Mouse (Mus musculus) forebrain, embryonic 13.5 days (tissue): Measurements from ENCODE around the gene AF067061. TPM values are rescaled to one million over a fixed set of nuclear protein-coding genes. Genes with fewer than 3 reads are reported as not detected.

Experiments used
- ATAC-seq: fragments of 200-750 bp; cut with Nextera tagmentation; 2 replicates; pipeline ENCODE4 v1.8.0; 2017
- H3K27ac ChIP-seq: fragments of 300-500 bp; sonication (generic); 2 replicates; pipeline ENCODE4 v1.5.1; 2015; ENCODE audit warnings: inconsistent platforms, mild to moderate bottlenecking, moderate library complexity
- H3K27me3 ChIP-seq: fragments of 300-500 bp; sonication (generic); 2 replicates; pipeline ENCODE4 v1.6.1; 2015; ENCODE audit warnings: mild to moderate bottlenecking, inconsistent platforms
- H3K36me3 ChIP-seq: fragments of 300-500 bp; sonication (generic); 2 replicates; pipeline ENCODE4 v1.6.1; 2015; ENCODE audit warnings: mild to moderate bottlenecking, inconsistent platforms; ENCODE audit not compliant: poor library complexity, severe bottlenecking
- H3K4me1 ChIP-seq: fragments of 300-500 bp; sonication (generic); 2 replicates; pipeline ENCODE4 v1.6.1; 2015; ENCODE audit warnings: inconsistent platforms
- H3K4me2 ChIP-seq: fragments of 300-500 bp; sonication (generic); 2 replicates; pipeline ENCODE4 v1.6.1; 2015; ENCODE audit warnings: inconsistent platforms, mild to moderate bottlenecking, moderate library complexity
- H3K4me3 ChIP-seq: fragments of 300-500 bp; sonication (generic); 2 replicates; pipeline ENCODE4 v1.5.1; 2015; ENCODE audit warnings: mild to moderate bottlenecking, inconsistent platforms
- H3K9ac ChIP-seq: fragments of 300-500 bp; sonication (generic); 2 replicates; pipeline ENCODE4 v1.6.1; 2015; ENCODE audit warnings: mild to moderate bottlenecking, inconsistent platforms
- H3K9me3 ChIP-seq: fragments of 300-500 bp; sonication (generic); replicated peaks from 2 replicates; pipeline ENCODE4 v1.6.1; 2016; ENCODE audit warnings: inconsistent platforms
- WGBS: fragments of 180-500 bp; shearing (Covaris S2); methylation state at CpG from one replicate; pipeline ENCODE4 v1.1.7; 2015; 5-methylcytosine and 5-hydroxymethylcytosine counted together
- polyA plus RNA-seq: library from polyadenylated mRNA; unstranded; fragments of >200 nt; fragmentation: Nextera tagmentation; extraction: Ambion mirVana; gene quantifications from 2 replicates; pipeline ENCODE4 v1.2.1, GENCODE M21; 2015

AF067061 gene
- polyA plus RNA-seq, 1 experiment from 2014 or later, result not detected

DNA sequence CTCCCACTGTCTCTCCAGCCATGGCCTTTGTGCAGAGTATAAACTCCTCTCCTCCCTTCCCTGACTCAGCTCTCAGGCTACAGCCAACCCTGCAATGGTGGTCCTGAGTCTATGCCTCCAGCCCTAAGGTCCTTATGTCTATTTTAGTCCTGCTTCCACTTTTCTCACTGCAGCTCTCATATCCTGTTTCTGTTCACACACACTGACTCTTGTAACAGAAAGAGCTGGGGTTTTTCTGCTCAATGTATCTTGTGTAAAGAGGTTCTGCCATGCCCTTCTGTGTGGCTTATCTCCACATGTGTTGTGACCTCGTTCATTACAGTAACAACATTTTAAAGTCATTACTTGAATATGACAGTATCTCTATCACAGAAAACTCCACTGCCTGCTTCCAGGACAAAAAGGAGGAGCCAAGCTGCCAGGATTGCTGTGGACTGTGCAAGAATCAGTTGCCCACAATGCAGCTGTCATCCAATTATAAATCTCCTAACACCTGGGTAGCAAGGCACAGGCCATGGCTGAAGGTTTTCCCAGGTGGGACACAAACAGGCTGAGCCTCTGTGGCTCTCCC is 36.5 kb downstream of the AF067061 start:
- no peaks in the 10 kb centered on the region for H3K4me1 ChIP-seq
- no peak overlapping the region for H3K4me2 ChIP-seq
- H3K36me3 ChIP-seq, result no peaks in the 10 kb centered on the region
- no peak overlapping the region for H3K27ac ChIP-seq
- ATAC-seq, result no peak
- WGBS, result 70% methylated on average over 1 of the region's 1 CpGs
- no peaks in the 10 kb centered on the region for H3K9me3 ChIP-seq
- no peak overlapping the region for H3K9ac ChIP-seq
- no peaks in the 10 kb centered on the region for H3K27me3 ChIP-seq
- no peak overlapping the region for H3K4me3 ChIP-seq

DNA sequence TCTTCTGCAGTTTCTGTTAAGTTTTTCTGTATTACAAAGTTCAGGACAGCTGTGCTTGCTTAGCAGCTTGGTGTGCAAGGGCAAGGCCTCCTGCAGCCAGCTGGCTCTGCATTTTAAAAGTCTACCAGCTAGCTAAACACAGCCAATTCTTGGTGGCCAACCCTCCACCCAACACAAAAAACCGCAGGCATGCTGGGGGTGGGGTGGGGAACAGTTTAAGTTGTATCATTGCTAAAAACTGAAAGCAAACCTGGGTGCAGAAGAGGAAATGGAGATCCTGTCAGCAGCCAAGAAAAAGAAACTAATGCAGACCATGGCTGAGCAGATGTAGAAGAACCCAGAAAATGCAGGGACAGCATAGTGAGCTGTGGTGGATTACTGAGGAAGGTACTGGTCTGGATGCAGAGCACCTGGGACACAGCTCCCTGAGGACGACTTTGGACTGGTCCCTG is 37.1 kb downstream of the AF067061 start, which contains the start of gene BC147527:
Gene BC147527, plus strand, starts transcription at position 402 of the 452 bp plus-strand sequence.
- Histone ChIP-seq H3K9ac (no peak within 1 kb of the TSS), H3K9me3 (no peaks in the 10 kb centered on the region), H3K36me3 (no peaks in the 10 kb centered on the region), H3K4me1 (no peaks in the 10 kb centered on the region), H3K27me3 (no peaks in the 10 kb centered on the region), H3K4me3 (no peak within 1 kb of the TSS), H3K4me2 (no peak within 1 kb of the TSS), H3K27ac (no peak within 1 kb of the TSS)
- WGBS, result 54% methylated on average over 2 of the region's 2 CpGs
- no peak for ATAC-seq

DNA sequence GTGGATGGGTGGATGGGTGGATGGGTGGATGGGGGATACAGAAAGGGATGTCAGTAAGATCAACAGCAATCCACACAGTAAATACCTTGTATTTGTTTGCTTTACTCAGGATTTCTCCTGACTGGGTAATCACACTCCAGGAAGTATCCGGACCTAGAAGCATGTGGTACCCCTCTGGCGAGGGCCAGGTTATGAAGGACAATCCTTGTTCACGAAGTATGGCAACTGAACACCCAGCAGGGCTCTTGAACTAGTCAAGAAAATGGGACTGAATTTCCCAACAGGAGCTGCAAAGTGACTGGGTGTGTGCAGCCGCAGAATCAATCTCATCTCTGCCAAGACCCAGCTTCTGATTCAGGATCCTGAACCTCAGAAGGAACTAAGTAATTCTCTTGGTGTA is 37.9 kb downstream of the AF067061 start:
- Histone ChIP-seq H3K27ac (no peak overlapping the region), H3K4me3 (no peak overlapping the region), H3K4me1 (no peaks in the 10 kb centered on the region), H3K27me3 (no peaks in the 10 kb centered on the region), H3K4me2 (no peak overlapping the region), H3K36me3 (no peaks in the 10 kb centered on the region), H3K9me3 (no peaks in the 10 kb centered on the region), H3K9ac (no peak overlapping the region)
- WGBS, result 85% methylated on average over 4 of the region's 4 CpGs
- no peak for ATAC-seq

GRCm38 (mm10) chr13:120310749-120311148 is 47.8 kb downstream of the AF067061 start:
- WGBS, result 81% methylated on average over 4 of the region's 4 CpGs
- no peak overlapping the region for H3K4me2 ChIP-seq
- ATAC-seq, result no peak
- H3K36me3 ChIP-seq, result no peaks in the 10 kb centered on the region
- H3K4me1 ChIP-seq, result no peaks in the 10 kb centered on the region
- no peak overlapping the region for H3K4me3 ChIP-seq
- H3K9ac ChIP-seq, result no peak overlapping the region
- H3K27ac ChIP-seq, result no peak overlapping the region
- no peaks in the 10 kb centered on the region for H3K27me3 ChIP-seq
- H3K9me3 ChIP-seq, result no peaks in the 10 kb centered on the region

DNA sequence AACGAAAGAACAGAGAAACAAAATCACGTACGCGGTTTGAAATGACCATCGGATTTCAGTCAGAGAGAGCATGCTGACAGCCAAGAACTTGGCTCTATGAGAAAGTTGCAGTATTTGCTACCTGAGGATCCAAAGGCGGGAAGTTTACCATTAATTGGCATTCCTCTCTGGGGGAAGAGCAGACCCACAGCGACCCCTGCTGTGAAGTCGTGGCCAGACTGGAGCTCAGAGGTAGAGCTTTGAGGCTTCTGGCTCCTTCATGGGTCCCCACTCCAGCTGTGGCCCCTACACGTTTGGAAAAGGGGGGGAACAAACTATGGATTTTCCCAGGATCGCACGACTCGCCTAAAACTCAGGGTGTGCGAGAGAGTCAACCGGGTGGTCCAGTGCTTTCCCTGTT is 50.7 kb downstream of the AF067061 start:
- Histone ChIP-seq H3K9ac (no peak overlapping the region), H3K36me3 (no peaks in the 10 kb centered on the region), H3K27ac (no peak overlapping the region), H3K27me3 (no peaks in the 10 kb centered on the region), H3K4me1 (no peaks in the 10 kb centered on the region), H3K4me2 (no peak overlapping the region), H3K9me3 (no peaks in the 10 kb centered on the region), H3K4me3 (no peak overlapping the region)
- no peak for ATAC-seq
- 45% methylated on average over 14 of the region's 14 CpGs for WGBS

Other genes with a start within 250 kb of the AF067061 start
- gene Gm36079, start 236.1 kb upstream of the AF067061 start, polyA plus RNA-seq, result not detected in 2 replicates
- gene Gm21188, start 210.9 kb upstream of the AF067061 start, polyA plus RNA-seq, result not detected in 2 replicates
- gene Gm20767, start 122.9 kb upstream of the AF067061 start, polyA plus RNA-seq, result not detected in 2 replicates
- gene Gm21818, start 90.7 kb upstream of the AF067061 start, polyA plus RNA-seq, result not detected in 2 replicates
- not detected in 2 replicates for gene Gm21762, start 47.2 kb upstream of the AF067061 start, polyA plus RNA-seq
- not detected in 2 replicates for gene Gm21731, start 24.0 kb upstream of the AF067061 start, polyA plus RNA-seq
- gene BC147527, start 37.3 kb downstream of the AF067061 start, polyA plus RNA-seq, result not detected in 2 replicates
- gene Tcstv3, start 53.8 kb downstream of the AF067061 start, polyA plus RNA-seq, result not detected in 2 replicates